Mouse (Mus musculus) forebrain, postnatal 0 days (tissue): ENCODE results near the gene Fcrl1. TPM values are rescaled to one million over a fixed set of nuclear protein-coding genes. Genes with fewer than 3 reads are reported as not detected.
"Not testable (repeated sequence)": the region's sequence is repeated elsewhere in the genome, so short reads cannot be mapped to it uniquely, and the experiment has no call there.

ENCODE experiments used
- ATAC-seq: fragments of 200-750 bp; cut with Nextera tagmentation; 2 replicates; pipeline ENCODE4 v1.8.0; 2017; ENCODE audit warnings: mild to moderate bottlenecking, moderate library complexity
- DNase-seq: peaks from one replicate; pipeline ENCODE4 v3.0.0-alpha.2; 2015
- H3K27ac ChIP-seq: fragments of 300-500 bp; sonication (generic); 2 replicates; pipeline ENCODE4 v1.5.1; 2014; ENCODE audit warnings: low read depth, mild to moderate bottlenecking, antibody characterized with exemption, low read length, moderate library complexity, mixed read lengths
- H3K27me3 ChIP-seq: fragments of 300-500 bp; sonication (generic); 2 replicates; pipeline ENCODE4 v1.6.1; 2014; ENCODE audit warnings: mild to moderate bottlenecking, low read length, mixed read lengths; ENCODE audit not compliant: insufficient read depth
- H3K36me3 ChIP-seq: fragments of 300-500 bp; sonication (generic); 2 replicates; pipeline ENCODE4 v1.6.1; 2014; ENCODE audit warnings: mild to moderate bottlenecking, moderate library complexity; ENCODE audit not compliant: insufficient read depth
- H3K4me1 ChIP-seq: fragments of 300-500 bp; sonication (generic); 2 replicates; pipeline ENCODE4 v1.6.1; 2014; ENCODE audit warnings: antibody characterized with exemption; ENCODE audit not compliant: insufficient read depth
- H3K4me2 ChIP-seq: fragments of 300-500 bp; sonication (generic); 2 replicates; pipeline ENCODE4 v1.6.1; 2014; ENCODE audit warnings: low read depth, mild to moderate bottlenecking, moderate library complexity
- H3K4me3 ChIP-seq: fragments of 300-500 bp; sonication (generic); 2 replicates; pipeline ENCODE4 v1.5.1; 2014; ENCODE audit warnings: low read depth, low read length, mixed read lengths
- H3K9ac ChIP-seq: fragments of 300-500 bp; sonication (generic); 2 replicates; pipeline ENCODE4 v1.6.1; 2014; ENCODE audit warnings: mild to moderate bottlenecking
- H3K9me3 ChIP-seq: fragments of 300-500 bp; sonication (generic); 2 replicates; pipeline ENCODE4 v1.6.1; 2016; ENCODE audit warnings: low read length
- CTCF ChIP-seq: sonication (generic); IDR thresholded peaks from 2 replicates; pipeline ENCODE4 v1.5.1; 2016; ENCODE audit warnings: antibody characterized with exemption, control low read depth, low read depth
- WGBS: fragments of 180-500 bp; shearing (Covaris S2); extraction: QIAGEN DNeasy Blood & Tissue Kit; methylation state at CpG from one replicate; pipeline ENCODE4 v1.1.7; 2014; 5-methylcytosine and 5-hydroxymethylcytosine counted together
- polyA plus RNA-seq: library from polyadenylated mRNA; unstranded; fragments of >200 nt; fragmentation: Nextera tagmentation; extraction: Ambion mirVana; gene quantifications from 2 replicates; pipeline ENCODE4 v1.2.1, GENCODE M21; 2015
- total RNA-seq: library from RNA; depleted of rRNA; stranded (reverse); fragments of >200 nt; gene quantifications from 2 replicates; pipeline ENCODE4 v1.2.3, GENCODE M21; 2014; rRNA removed

Gene Fcrl1
- total RNA-seq (not detected in 2 replicates), polyA plus RNA-seq (0.10 TPM in 1 of 2 replicates, not detected in the other)

DNA sequence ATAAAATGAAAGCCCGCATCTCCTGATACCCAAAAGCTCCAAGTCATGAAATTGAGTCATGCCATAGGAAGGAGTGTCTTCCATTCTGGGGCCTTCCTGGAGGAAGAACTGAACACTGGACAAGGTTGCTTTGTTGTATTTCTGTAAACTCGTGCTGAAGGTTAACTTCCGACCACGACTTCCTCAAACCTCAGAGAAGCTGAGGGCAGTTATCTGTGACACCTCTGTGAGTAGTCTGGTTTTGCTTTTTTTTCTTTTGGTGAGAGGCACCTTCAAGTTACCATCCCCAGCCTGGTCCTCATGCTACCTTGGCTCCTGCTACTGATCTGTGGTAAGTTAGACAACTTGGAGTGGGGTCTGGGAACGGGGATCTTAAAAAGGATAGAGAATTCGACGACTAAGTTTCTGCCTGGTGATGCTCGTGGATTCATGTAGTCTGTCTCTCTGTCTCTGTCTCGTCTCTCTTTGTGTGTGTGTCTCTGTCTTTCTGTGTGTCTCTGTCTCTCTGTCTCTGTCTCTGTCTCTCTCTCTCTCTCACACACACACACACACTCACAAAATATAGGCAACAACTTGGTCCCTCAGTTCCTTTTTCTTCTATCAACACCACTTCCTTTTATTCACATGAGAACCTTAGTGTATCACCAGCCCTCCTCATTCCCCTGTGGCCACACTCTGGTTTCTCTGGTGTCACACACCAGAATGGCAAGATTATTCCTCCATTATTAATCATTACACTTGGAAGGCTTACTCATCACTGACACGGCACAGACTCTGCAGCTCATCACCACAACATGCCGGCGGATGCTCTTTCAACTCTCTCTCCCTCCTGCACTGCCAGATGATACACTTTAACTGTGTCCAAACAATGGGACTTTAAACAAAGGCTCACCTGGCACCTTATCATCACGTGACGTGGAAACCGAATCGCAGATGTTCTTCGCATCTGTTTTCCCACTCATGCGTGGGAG, at the start of gene Fcrl1:
Gene Fcrl1, plus strand, starts transcription at position 193 of the 971 bp plus-strand sequence.
- Histone ChIP-seq H3K9me3 (no peaks in the 10 kb centered on the region), H3K9ac (no peak within 1 kb of the TSS), H3K36me3 (no peaks in the 10 kb centered on the region), H3K4me3 (no peak within 1 kb of the TSS), H3K27me3 (no peaks in the 10 kb centered on the region), H3K4me1 (no peaks in the 10 kb centered on the region), H3K27ac (no peak within 1 kb of the TSS), H3K4me2 (no peak within 1 kb of the TSS)
- no peak for DNase-seq
- no peak for ATAC-seq
- TF ChIP-seq CTCF = no peak
- 85% methylated on average over 18 of the region's 18 CpGs for WGBS

DNA sequence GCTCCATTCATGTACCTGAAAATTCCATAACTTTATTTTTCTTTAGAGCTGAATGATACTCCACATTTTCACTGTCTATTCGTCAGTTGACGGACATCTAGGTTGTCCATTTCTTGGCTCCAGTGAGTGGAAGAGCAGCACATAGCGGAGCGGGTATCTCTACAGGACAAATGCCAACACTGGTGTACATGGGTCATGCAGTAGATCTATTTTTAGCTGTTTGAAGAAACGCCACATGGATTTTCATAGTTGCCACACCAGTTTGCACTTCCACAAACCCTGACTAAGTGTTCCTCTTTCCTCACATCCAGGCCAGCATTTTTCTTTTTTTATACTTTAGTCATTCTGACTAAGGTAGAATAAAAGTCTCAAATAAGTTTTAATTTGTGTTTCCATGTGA, 38.3 kb upstream of the Fcrl1 start:
- no peaks in the 10 kb centered on the region for H3K27me3 ChIP-seq
- WGBS = 92% methylated on average over 5 of the region's 5 CpGs
- no peak overlapping the region for H3K4me2 ChIP-seq
- H3K27ac ChIP-seq = no peak overlapping the region
- H3K4me1 ChIP-seq = no peaks in the 10 kb centered on the region
- no peaks in the 10 kb centered on the region for H3K9me3 ChIP-seq
- ATAC-seq (no peak), DNase-seq (no peak)
- no peak overlapping the region for H3K9ac ChIP-seq
- no peaks in the 10 kb centered on the region for H3K36me3 ChIP-seq
- TF ChIP-seq CTCF = no peak
- H3K4me3 ChIP-seq = no peak overlapping the region

DNA sequence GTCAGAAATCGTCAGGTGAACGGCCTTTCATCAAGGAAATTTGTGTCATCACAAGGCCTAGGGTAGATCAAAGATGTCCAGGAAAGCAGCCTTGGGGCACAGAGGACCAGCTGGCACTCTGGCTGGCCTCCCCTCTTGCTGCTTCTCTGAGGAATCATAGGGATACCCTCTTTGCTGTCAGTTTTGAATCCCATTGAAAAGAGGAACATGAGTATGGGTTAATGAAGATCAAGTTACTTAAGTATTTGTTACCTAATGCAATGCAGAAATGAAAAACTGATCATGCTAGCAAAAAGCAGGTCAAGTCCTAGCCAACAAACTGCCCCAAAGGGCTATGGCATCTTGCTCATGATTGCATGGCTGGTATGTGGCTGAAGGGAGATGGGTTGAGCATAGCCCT, 25.2 kb upstream of the Fcrl1 start:
- not testable (repeated sequence) for H3K27me3 ChIP-seq, H3K4me3 ChIP-seq, H3K9me3 ChIP-seq, ATAC-seq, H3K4me1 ChIP-seq, H3K4me2 ChIP-seq, DNase-seq, H3K9ac ChIP-seq, H3K36me3 ChIP-seq, H3K27ac ChIP-seq
- 92% methylated on average over 2 of the region's 2 CpGs for WGBS

DNA sequence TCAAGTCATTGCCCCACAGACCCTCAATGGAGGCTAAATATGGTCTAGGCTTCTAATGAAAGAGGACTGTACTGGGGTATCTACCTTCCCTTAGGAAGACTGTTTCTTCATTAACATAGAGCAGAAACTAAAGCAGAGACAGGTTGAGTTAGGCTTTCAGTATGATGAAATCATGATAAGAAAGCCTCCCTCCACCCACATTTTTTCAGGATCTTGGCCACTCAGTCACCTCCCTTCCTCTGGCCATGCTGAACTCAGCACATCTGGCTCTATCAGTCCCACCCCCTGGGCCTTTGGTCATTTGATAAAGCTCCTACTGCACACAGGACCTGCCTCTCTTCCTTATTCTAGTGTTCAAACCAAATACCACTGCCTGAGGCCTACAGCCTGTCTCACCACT, 18.6 kb upstream of the Fcrl1 start, which contains the start of gene Cd5l:
Gene Cd5l, plus strand, starts transcription at position 301 of the 400 bp plus-strand sequence.
- Histone ChIP-seq H3K4me1 (no peaks in the 10 kb centered on the region), H3K4me3 (no peak within 1 kb of the TSS), H3K9ac (no peak within 1 kb of the TSS), H3K36me3 (no peaks in the 10 kb centered on the region), H3K9me3 (no peaks in the 10 kb centered on the region), H3K27me3 (no peaks in the 10 kb centered on the region), H3K4me2 (no peak within 1 kb of the TSS), H3K27ac (no peak within 1 kb of the TSS)
- ATAC-seq (no peak), DNase-seq (no peak)
- TF ChIP-seq CTCF = no peak

DNA sequence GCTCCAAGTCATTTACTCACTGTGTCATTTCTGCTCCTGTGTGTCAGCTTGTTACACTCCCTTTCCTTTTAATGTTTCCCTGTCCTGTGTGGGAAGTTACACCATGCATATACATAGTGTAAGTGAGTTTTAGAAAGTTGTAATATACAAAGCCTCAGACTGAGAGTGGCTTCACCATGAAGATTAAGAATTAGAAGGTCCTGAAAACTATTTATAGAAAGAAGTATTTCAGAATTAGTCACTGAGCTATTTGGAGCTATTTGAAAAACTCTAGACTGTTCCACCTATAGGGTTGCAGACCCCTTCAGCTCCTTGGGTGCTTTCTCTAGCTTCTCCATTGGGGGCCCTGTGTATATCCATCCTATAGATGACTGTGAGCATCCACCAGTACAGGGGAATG, 17.0 kb upstream of the Fcrl1 start:
- no peaks in the 10 kb centered on the region for H3K9me3 ChIP-seq
- H3K4me2 ChIP-seq = no peak overlapping the region
- no peak for ATAC-seq
- H3K4me3 ChIP-seq = no peak overlapping the region
- no peak for DNase-seq
- H3K9ac ChIP-seq = no peak overlapping the region
- no peaks in the 10 kb centered on the region for H3K36me3 ChIP-seq
- no peaks in the 10 kb centered on the region for H3K4me1 ChIP-seq
- TF ChIP-seq CTCF = no peak
- H3K27ac ChIP-seq = no peak overlapping the region
- no peaks in the 10 kb centered on the region for H3K27me3 ChIP-seq

DNA sequence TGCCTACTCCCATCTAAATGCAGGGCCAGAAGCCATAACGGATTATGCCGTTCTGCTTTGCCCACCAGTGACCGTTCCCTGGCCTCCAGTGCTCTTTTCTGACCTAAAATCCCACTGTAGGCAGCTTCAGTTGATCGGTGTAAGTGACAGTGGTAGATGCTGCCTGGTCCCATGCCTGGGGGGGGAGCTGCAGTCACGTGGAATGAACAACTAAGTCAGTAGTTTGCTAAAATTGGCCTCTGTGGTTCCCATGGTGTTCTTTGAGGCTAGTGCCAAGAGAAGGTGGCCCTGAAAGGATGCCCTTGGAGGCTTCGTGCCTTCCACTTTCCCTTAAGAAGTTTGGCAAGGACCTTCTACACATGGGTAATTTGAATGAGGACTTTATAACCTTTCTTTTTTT, 15.7 kb upstream of the Fcrl1 start:
- DNase-seq (peak; percentile 0), ATAC-seq (peak; percentile 12; the same call in 1 of the 2 replicates)
- H3K27ac ChIP-seq = no peak overlapping the region
- H3K4me3 ChIP-seq = no peak overlapping the region
- no peak for TF ChIP-seq CTCF
- H3K4me1 ChIP-seq = no peaks in the 10 kb centered on the region
- 80% methylated on average over 6 of the region's 6 CpGs for WGBS
- no peak overlapping the region for H3K9ac ChIP-seq
- no peaks in the 10 kb centered on the region for H3K27me3 ChIP-seq
- H3K9me3 ChIP-seq = no peaks in the 10 kb centered on the region
- H3K4me2 ChIP-seq = no peak overlapping the region
- no peaks in the 10 kb centered on the region for H3K36me3 ChIP-seq

DNA sequence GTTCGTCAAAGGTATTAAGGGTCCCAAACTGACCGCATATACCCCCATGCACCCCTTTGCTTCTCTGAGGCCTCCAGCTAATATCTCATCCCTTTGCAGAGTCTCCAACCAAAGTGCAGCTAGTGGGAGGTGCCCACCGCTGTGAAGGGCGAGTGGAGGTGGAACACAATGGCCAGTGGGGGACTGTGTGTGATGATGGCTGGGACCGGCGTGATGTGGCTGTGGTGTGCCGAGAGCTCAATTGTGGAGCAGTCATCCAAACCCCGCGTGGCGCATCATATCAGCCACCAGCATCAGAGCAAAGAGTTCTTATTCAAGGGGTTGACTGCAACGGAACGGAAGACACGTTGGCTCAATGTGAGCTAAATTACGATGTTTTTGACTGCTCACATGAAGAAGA, 10.5 kb upstream of the Fcrl1 start:
- H3K9me3 ChIP-seq = no peaks in the 10 kb centered on the region
- WGBS = 92% methylated on average over 14 of the region's 14 CpGs

More for the DNA sequence above, 10.5 kb upstream of the Fcrl1 start:
- H3K27me3 ChIP-seq = no peaks in the 10 kb centered on the region
- no peaks in the 10 kb centered on the region for H3K4me1 ChIP-seq
- DNase-seq (no peak), ATAC-seq (no peak)
- no peak overlapping the region for H3K27ac ChIP-seq
- TF ChIP-seq CTCF = no peak
- H3K9ac ChIP-seq = no peak overlapping the region
- H3K4me3 ChIP-seq = no peak overlapping the region
- no peaks in the 10 kb centered on the region for H3K36me3 ChIP-seq
- no peak overlapping the region for H3K4me2 ChIP-seq
